Mouse (Mus musculus) forebrain, embryonic 11.5 days (tissue): ENCODE measurements around the gene Rptn. TPM values are rescaled to one million over a fixed set of nuclear protein-coding genes. Genes with fewer than 3 reads are reported as not detected.

Experiments
- ATAC-seq: fragments of 200-750 bp; cut with Nextera tagmentation; replicated peaks from 2 replicates; pipeline ENCODE4 v1.8.0; 2017; ENCODE audit warnings: moderate TSS enrichment; ENCODE audit not compliant: low FRiP score
- DNase-seq: peaks from one replicate; pipeline ENCODE4 v3.0.0-alpha.2; 2017; ENCODE audit warnings: low spot score
- H3K27ac ChIP-seq: fragments of 300-500 bp; sonication (generic); 2 replicates; pipeline ENCODE4 v1.5.1; 2014; ENCODE audit warnings: low read depth, low read length
- H3K27me3 ChIP-seq: fragments of 300-500 bp; sonication (generic); 2 replicates; pipeline ENCODE4 v1.6.1; 2014; ENCODE audit warnings: mild to moderate bottlenecking, low read length, mixed read lengths; ENCODE audit not compliant: control insufficient read depth, insufficient read depth
- H3K36me3 ChIP-seq: fragments of 300-500 bp; sonication (generic); 2 replicates; pipeline ENCODE4 v1.6.1; 2014; ENCODE audit warnings: mild to moderate bottlenecking, low read length, moderate library complexity, mixed read lengths; ENCODE audit not compliant: control insufficient read depth, insufficient read depth
- H3K4me1 ChIP-seq: fragments of 300-500 bp; sonication (generic); replicated peaks from 2 replicates; pipeline ENCODE4 v1.6.1; 2014; ENCODE audit warnings: low read length, mixed read lengths; ENCODE audit not compliant: control insufficient read depth, insufficient read depth
- H3K4me2 ChIP-seq: fragments of 300-500 bp; sonication (generic); 2 replicates; pipeline ENCODE4 v1.6.1; 2014; ENCODE audit warnings: low read depth, mild to moderate bottlenecking, low read length, moderate library complexity, mixed read lengths; ENCODE audit not compliant: severe bottlenecking
- H3K4me3 ChIP-seq: fragments of 300-500 bp; sonication (generic); 2 replicates; pipeline ENCODE4 v1.5.1; 2014; ENCODE audit warnings: low read depth, low read length
- H3K9ac ChIP-seq: fragments of 300-500 bp; sonication (generic); 2 replicates; pipeline ENCODE4 v1.6.1; 2014; ENCODE audit warnings: low read length
- H3K9me3 ChIP-seq: fragments of 300-500 bp; sonication (generic); 2 replicates; pipeline ENCODE4 v1.6.1; 2016; ENCODE audit warnings: low read length, mixed read lengths; ENCODE audit not compliant: control insufficient read depth
- WGBS: fragments of 180-500 bp; shearing (Covaris S2); extraction: QIAGEN DNeasy Blood & Tissue Kit; methylation state at CpG from one replicate; pipeline ENCODE4 v1.1.7; 2014; 5-methylcytosine and 5-hydroxymethylcytosine counted together
- polyA plus RNA-seq: library from polyadenylated mRNA; unstranded; fragments of >200 nt; fragmentation: Nextera tagmentation; extraction: Ambion mirVana; gene quantifications from 2 replicates; pipeline ENCODE4 v1.2.1, GENCODE M21; 2014

Rptn gene
- polyA plus RNA-seq, 1 experiment from 2014 or later, result not detected

GRCm38 (mm10) chr3:93378146-93378545 lies 15.4 kb upstream of the Rptn start:
- H3K9ac ChIP-seq, result no peak overlapping the region
- H3K9me3 ChIP-seq, result no peaks in the 10 kb centered on the region
- no peak overlapping the region for H3K27ac ChIP-seq
- H3K36me3 ChIP-seq, result no peaks in the 10 kb centered on the region
- no peaks in the 10 kb centered on the region for H3K27me3 ChIP-seq
- H3K4me1 ChIP-seq, result no peaks in the 10 kb centered on the region
- H3K4me3 ChIP-seq, result no peak overlapping the region
- 57% methylated on average over 4 of the region's 4 CpGs for WGBS
- no peak overlapping the region for H3K4me2 ChIP-seq
- no peak for ATAC-seq
- DNase-seq, result no peak

- ATAC-seq, result no peak
- WGBS, result 88% methylated on average over 3 of the region's 3 CpGs
These were observed 10.4 kb downstream of the Rptn start for GRCm38 (mm10) chr3:93403936-93404335.

GRCm38 (mm10) chr3:93406992-93407391 lies 13.5 kb downstream of the Rptn start:
- no peaks in the 10 kb centered on the region for H3K4me1 ChIP-seq
- H3K9ac ChIP-seq, result no peak overlapping the region
- DNase-seq, result no peak
- 30% methylated on average over 5 of the region's 5 CpGs for WGBS
- H3K4me3 ChIP-seq, result no peak overlapping the region
- H3K27me3 ChIP-seq, result no peaks in the 10 kb centered on the region
- H3K36me3 ChIP-seq, result no peaks in the 10 kb centered on the region
- no peak overlapping the region for H3K27ac ChIP-seq
- no peaks in the 10 kb centered on the region for H3K9me3 ChIP-seq
- H3K4me2 ChIP-seq, result no peak overlapping the region
- ATAC-seq, result peak; percentile 65; the same call in 1 of the 2 replicates

More at GRCm38 (mm10) chr3:93403936-93404335, 10.4 kb downstream of the Rptn start:
- Histone ChIP-seq H3K4me1 (no peaks in the 10 kb centered on the region), H3K4me3 (no peak overlapping the region), H3K9me3 (no peaks in the 10 kb centered on the region), H3K36me3 (no peaks in the 10 kb centered on the region), H3K27me3 (no peaks in the 10 kb centered on the region), H3K4me2 (no peak overlapping the region), H3K9ac (no peak overlapping the region), H3K27ac (no peak overlapping the region)
- DNase-seq, result no peak

- H3K27ac ChIP-seq, result no peak overlapping the region
- no peak overlapping the region for H3K4me2 ChIP-seq
- H3K36me3 ChIP-seq, result no peaks in the 10 kb centered on the region
- 25% methylated on average over 2 of the region's 2 CpGs for WGBS
- no peak overlapping the region for H3K4me3 ChIP-seq
- H3K9ac ChIP-seq, result no peak overlapping the region
- DNase-seq (no peak), ATAC-seq (no peak)
- H3K27me3 ChIP-seq, result no peaks in the 10 kb centered on the region
- no peaks in the 10 kb centered on the region for H3K4me1 ChIP-seq
- no peaks in the 10 kb centered on the region for H3K9me3 ChIP-seq
These were observed 18.4 kb downstream of the Rptn start for GRCm38 (mm10) chr3:93411905-93412304.

GRCm38 (mm10) chr3:93431673-93432072 lies 38.2 kb downstream of the Rptn start:
- H3K36me3 ChIP-seq, result no peaks in the 10 kb centered on the region
- H3K4me1 ChIP-seq, result no peaks in the 10 kb centered on the region
- H3K9me3 ChIP-seq, result no peaks in the 10 kb centered on the region
- no peak overlapping the region for H3K9ac ChIP-seq
- WGBS, result 41% methylated on average over 3 of the region's 3 CpGs
- H3K27ac ChIP-seq, result no peak overlapping the region
- H3K4me3 ChIP-seq, result no peak overlapping the region
- no peak overlapping the region for H3K4me2 ChIP-seq
- no peak for DNase-seq
- no peaks in the 10 kb centered on the region for H3K27me3 ChIP-seq
- ATAC-seq, result no peak

GRCm38 (mm10) chr3:93442030-93442429 lies 48.5 kb downstream of the Rptn start, which contains the start of gene Tchh:
Tchh (plus strand) TSS chr3:93442330.
- Histone ChIP-seq H3K9me3 (no peaks in the 10 kb centered on the region), H3K27ac (no peak within 1 kb of the TSS), H3K36me3 (no peaks in the 10 kb centered on the region), H3K4me2 (no peak within 1 kb of the TSS; the same call in 1 of the 2 replicates), H3K9ac (no peak within 1 kb of the TSS), H3K27me3 (peaks cover 14% of the 10 kb centered on the region; the same call in 1 of the 2 replicates), H3K4me1 (no peaks in the 10 kb centered on the region), H3K4me3 (no peak within 1 kb of the TSS)
- ATAC-seq, result no peak
- DNase-seq, result no peak
- 89% methylated on average over 1 of the region's 1 CpGs for WGBS

- H3K9me3 ChIP-seq, result no peaks in the 10 kb centered on the region
- peak; percentile 75 for DNase-seq
- peak overlapping the region; percentile 44 for H3K4me3 ChIP-seq
- H3K27me3 ChIP-seq, result peaks cover 20% of the 10 kb centered on the region; the same call in 1 of the 2 replicates
- peaks cover 2% of the 10 kb centered on the region; the same call in 1 of the 2 replicates for H3K4me1 ChIP-seq
- H3K9ac ChIP-seq, result peak overlapping the region; percentile 28
- WGBS, result under 1% methylated on average over 38 of the region's 38 CpGs
- no peak overlapping the region for H3K27ac ChIP-seq
- peak overlapping the region; percentile 90 for H3K4me2 ChIP-seq
- ATAC-seq, result peak; percentile 14; the same call in 1 of the 2 replicates
- no peaks in the 10 kb centered on the region for H3K36me3 ChIP-seq
These were observed 50.1 kb downstream of the Rptn start for GRCm38 (mm10) chr3:93443501-93444101.

- WGBS, result under 1% methylated on average over 56 of the region's 56 CpGs
- H3K36me3 ChIP-seq, result no peaks in the 10 kb centered on the region
- H3K27ac ChIP-seq, result no peak overlapping the region
These were observed 51.1 kb downstream of the Rptn start for GRCm38 (mm10) chr3:93444343-93445164.

More at GRCm38 (mm10) chr3:93444343-93445164, 51.1 kb downstream of the Rptn start:
- Histone ChIP-seq H3K9ac (peak overlapping the region; percentile 57), H3K4me2 (peak overlapping the region; percentile 90), H3K4me1 (peaks cover 2% of the 10 kb centered on the region; the same call in 1 of the 2 replicates), H3K9me3 (no peaks in the 10 kb centered on the region), H3K4me3 (peak overlapping the region; percentile 44), H3K27me3 (peaks cover 20% of the 10 kb centered on the region; the same call in 1 of the 2 replicates)
- DNase-seq, result peak; percentile 87
- peak; percentile 84 for ATAC-seq
